Mouse (Mus musculus) c-Kit-positive CD71-positive TER-119-negative erythroid progenitor cells, embryonic 14.5 days (primary cell): Measurements from ENCODE around the gene Fahd1.

Experiments used
- DNase-seq: peaks from one replicate; pipeline ENCODE4 v3.0.0-alpha.2; 2013; ENCODE audit warnings: low read depth

Fahd1 gene

DNA sequence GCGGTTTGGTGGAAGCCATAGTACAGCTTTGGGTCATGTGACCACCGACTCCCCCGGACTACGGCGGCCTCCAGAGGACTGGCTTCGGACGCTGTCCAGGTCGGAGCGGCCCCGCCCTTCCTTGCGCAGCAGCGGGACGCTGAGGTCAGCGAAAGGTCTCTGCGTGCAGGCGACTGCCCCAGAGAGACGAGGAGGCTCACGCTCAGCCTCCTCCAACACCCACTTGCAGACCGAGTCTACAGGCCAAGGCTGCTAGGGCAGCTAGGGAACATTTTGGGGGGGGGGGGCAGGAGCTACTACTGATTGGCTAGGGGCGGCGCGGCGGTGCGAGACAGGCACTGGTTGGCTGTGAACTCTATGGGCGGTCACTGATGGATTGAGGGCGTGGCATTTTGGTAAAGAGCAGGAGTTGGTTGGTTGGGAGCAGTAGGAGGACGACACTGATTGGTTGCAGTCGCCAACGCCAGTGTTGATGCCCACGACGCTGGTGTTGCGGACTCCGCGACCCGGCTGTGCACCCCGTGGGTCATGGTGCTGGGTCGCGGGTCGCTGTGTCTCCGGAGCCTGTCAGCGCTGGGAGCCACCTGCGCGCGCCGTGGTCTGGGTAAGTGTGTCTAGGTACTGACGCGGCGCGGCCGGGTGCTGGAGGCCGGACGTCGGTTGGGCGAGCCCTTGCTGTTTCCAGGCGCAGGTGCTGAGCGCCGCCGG is at the start of gene Fahd1:
Gene Fahd1 (minus strand): TSS at position 300 of the 708 bp plus-strand sequence.
- peak; percentile 97 for DNase-seq

DNA sequence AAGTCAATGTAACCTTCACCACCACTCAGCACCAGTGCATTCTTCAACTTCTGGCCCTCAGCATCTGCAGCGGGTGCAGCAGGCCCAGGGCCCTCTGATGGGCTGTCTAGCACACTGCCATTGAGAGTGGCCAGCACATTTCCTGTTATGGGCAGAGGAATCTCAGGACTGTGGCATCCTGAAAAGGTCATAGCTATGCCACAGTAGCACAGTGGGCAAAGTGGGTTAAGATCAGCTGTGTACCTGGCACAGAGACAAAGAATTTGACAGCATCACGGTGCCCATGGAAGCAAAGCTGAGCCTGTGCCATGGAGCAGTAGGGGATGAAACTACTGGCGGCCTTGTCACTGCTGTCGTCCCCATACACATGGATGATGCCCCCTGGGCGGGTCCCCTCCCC is 49.0 kb upstream of the Fahd1 start:
- DNase-seq: no peak

DNA sequence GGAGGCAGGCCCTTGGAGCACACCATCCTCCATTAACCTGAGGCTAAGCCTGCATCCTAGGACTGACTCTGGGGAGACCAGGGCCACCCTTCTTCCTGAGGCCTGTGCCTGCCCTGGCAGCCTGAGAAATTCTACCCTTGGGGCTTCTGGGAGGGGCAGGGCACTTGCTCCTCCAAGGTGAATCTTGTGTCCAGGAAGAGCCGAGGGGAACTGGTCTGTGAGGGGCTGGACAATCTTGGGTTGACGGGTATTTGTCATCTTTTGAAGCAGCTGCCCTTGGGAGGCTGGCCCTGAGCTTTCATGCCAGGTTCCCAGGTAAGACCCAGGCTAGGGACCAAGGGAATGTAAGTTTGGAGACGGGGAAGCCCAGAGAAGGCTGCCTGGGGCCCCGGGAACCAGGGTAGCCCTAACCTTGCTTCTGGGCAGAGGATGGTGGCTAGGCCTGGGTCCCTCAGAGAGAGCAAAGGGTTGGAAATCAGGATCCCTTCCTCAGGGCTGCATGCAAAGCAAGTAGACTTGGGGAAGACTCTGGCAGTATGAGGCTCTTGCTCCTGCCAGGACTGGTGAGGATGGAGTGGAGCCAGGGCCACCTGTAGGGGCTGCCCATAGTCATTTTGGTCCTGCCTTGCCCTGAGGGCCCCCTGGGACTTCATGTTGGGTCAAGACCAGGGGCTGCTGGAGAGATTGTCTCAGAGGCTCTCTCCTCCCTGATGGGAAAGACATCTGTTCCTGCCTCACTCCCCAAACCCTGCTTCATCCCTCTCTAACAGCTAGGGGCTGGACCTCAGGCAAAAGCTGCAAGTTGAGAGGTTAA is 48.1 kb upstream of the Fahd1 start:
- no peak for DNase-seq

DNA sequence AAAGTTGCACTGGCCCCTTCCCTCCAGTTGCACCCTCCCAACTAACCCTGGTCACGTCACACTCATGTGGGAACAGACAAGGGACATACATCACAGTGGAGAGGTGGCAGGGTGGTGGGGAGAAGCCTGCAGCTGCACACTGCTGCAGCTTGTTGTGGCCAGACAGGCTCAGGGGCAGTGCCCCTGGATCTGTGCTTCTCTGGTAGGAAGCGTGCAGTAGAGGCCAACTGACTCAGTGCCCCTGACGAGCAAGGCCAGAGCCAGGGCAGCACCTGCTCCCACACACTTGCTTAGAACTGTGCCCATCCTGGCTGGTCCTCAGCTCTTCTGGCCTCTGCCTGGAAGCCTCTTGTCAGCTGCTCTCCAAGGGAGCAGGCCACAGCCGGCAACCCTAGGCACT is 47.4 kb upstream of the Fahd1 start:
- no peak for DNase-seq

DNA sequence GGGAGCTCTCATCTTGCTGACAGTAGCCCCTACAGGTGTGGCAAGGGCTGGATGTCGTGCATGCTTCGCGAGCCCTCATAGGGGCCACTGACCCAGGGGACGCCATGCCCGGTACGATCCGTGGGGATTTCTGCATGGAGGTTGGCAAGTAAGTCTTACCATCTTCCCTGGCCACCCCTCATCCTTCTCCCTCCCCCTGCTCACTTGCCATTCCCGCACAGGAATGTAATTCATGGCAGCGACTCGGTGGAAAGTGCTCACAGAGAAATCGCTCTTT is 46.8 kb upstream of the Fahd1 start:
- no peak for DNase-seq

DNA sequence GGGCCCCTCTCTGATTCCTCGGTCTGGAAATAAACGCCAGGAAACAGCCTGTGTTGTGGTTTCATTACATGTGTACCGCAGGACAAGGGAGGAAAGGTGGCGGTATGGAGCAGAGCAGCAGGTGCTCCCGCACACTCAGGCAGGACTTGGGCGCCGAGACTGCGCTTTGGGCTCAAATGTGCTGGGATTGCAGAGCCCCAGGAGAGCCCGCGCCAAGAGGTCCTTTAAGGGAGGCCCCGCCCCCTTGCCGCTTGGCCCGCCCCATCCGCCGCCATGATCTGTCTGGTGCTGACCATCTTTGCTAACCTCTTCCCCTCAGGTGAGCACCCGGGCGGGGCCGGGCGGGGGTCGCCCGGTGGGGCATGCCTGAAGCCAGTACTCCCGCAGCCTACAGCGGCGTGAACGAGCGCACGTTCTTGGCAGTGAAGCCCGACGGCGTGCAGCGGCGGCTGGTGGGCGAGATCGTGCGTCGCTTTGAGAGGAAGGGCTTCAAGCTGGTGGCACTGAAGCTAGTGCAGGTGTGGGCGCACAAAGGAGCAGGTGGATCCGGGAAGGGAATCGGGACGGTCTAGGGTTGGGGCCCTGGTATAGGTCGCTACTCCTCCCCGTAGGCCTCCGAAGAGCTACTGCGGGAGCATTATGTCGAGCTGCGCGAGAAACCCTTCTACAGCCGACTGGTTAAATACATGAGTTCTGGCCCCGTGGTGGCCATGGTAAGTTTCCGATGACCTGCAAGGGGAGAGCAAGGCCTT is 46.3 kb upstream of the Fahd1 start, which contains the start of gene Nme3:
Gene Nme3 (plus strand): TSS at position 260 of the 752 bp plus-strand sequence.
- DNase-seq: peak; percentile 76

DNA sequence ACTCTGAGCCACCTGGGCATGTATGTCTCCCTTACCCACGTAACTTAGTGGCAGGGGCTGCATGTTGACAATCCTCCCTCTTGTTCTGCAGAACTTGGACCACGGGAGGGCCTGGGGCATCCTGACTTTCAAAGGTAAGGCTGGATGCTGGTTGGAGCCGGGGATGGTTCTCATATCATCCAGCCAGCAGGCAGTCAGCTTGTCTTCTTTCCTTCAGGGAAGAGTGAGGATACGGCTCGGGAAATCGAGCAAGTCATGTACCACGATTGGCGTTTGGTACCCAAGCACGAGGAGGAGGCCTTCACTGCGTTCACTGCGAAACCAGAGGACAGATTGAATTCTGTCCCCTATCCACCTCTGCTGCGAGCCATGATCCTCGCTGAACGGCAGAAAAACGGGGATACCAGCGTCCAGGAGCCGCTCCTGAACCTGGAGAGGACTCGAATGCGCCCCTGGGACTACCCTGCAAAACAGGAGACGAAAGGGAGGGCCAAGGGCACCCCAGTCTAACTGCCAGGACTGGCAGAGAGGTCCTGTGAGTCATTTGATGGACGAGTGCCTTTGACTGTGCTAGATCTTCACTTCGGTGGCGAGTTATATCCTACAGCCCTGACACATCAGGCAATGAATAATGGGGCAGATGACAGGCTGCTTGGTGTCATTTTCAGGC is 45.5 kb upstream of the Fahd1 start:
- DNase-seq: peak; percentile 24

DNA sequence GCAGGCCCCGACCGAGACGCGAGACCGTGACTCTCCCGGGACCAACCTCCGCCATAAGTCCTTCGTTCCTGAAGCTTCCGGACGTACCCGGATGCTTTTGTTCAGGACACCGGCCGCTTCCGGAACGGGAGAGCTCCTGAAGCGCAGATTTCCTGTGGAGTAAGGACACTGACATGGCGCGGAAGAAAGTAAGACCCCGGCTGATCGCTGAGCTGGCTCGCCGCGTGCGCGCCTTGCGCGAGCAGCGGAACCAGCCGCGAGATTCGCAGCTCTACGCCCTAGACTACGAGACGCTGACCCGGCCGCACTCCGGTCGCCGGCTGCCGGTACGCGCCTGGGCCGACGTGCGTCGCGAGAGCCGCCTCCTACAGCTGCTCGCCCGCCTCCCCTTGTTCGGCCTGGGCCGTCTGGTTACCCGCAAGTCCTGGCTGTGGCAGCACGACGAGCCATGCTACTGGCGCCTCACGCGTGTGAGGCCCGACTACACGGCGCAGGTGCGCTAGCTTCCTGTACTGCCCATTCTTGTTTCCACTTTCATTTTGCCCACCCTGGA is 44.9 kb upstream of the Fahd1 start, which contains the start of the genes Eme2 and Mrps34:
Gene Eme2 (minus strand): TSS at position 93 of the 553 bp plus-strand sequence.
Gene Mrps34 (plus strand): TSS at position 122 of the 553 bp plus-strand sequence.
- peak; percentile 86 for DNase-seq

DNA sequence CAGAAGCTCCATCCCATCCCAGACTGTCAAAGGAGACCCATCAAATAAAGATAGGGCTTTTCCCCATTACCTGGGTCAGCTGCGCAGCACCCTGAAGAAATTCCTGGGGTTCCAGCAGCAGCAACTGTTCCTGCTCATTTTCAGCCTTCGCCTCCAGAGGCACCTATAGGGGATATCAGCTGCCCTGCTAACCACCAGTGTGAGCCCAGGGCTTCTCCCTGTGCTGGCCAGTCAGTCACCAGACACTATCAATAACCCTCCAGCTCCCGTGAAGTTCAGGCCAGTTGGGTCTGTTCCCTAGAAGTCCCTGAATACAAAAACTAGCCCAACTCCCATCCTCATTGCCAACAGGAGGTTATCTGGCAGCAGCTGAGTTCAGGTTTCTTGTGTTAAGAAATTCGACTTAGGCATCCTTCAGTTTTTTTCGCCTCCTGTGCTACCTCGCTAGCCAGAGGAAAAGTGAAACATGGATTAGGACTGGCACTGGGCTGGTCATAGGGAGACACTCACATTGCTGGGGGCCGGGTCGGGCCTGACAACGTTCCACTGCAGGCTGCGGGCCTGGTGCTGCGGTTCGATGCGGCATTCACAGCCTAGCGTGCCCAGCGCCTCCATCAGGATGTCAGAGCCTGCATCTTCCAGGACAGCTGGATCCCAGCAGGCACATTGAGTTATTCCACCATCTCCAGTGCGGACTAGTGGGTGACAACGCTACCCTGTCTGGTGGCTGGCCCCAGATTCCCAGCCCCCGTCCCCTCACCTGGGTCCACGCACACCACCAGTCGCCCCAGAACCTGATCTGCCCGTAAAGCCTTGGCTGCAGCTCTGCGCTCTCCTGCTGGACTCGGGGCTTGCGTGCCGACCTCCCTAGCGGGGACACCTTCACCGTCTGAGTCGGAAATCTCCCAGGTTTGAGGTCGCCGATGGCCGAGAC is 44.2 kb upstream of the Fahd1 start:
- DNase-seq: peak; percentile 25

DNA sequence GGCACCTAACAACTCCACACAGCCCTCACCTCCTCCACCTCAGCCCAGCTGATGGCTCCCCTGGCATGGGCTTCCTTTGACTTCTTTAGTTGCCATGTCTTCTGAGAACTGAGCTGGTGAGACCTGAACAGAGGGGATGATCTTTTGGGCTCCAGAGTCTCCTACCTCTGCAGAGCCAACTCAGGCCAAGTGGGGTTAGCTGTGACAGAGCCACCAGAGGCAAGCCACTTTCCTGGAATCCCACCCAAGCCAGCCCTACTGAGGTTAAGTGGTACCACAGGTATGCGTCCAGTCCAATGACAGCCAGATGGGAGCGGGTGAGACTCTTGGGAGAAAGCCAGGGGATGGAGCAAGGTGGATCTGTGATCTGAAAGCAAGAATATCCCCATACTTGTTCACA is 43.1 kb upstream of the Fahd1 start:
- DNase-seq: no peak

DNA sequence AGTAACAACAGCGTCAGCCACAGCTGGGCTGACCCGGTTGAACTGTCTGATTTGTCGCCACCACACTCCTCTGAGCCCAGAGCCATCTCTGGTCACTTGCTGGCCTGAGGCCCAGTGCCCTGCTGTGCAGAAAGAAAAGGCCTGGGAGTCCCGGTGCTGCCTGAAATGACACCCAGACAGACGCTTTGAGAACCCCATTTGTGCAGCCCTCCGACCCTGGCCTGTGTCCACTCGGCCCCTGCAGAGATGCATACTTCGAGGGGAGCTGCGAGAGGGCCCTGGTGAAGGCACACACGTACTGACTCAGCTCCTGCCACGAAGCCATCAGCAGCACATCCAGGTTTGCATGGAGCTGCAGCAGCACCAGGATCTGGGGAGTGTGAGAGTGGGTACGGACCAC is 42.6 kb upstream of the Fahd1 start:
- DNase-seq: no peak

DNA sequence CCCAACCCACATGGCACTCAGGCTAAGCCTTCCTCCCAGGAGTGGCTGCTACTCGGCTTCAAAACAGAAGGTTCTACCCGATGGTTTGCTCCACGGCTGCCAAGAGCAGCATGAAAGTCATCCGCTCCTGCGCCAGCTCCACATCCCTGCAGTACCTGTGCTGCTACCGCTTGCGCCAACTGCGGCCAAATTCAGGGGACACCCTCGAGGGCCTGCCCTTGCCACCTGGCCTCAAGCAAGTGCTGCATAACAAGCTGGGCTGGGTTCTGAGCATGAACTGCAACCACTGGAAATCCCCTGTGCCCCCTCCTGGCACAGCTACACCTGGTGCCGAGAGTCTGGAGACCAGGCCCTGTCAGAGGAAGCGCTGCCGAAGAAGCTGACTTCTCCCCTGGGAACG is 41.2 kb upstream of the Fahd1 start:
- DNase-seq: no peak

DNA sequence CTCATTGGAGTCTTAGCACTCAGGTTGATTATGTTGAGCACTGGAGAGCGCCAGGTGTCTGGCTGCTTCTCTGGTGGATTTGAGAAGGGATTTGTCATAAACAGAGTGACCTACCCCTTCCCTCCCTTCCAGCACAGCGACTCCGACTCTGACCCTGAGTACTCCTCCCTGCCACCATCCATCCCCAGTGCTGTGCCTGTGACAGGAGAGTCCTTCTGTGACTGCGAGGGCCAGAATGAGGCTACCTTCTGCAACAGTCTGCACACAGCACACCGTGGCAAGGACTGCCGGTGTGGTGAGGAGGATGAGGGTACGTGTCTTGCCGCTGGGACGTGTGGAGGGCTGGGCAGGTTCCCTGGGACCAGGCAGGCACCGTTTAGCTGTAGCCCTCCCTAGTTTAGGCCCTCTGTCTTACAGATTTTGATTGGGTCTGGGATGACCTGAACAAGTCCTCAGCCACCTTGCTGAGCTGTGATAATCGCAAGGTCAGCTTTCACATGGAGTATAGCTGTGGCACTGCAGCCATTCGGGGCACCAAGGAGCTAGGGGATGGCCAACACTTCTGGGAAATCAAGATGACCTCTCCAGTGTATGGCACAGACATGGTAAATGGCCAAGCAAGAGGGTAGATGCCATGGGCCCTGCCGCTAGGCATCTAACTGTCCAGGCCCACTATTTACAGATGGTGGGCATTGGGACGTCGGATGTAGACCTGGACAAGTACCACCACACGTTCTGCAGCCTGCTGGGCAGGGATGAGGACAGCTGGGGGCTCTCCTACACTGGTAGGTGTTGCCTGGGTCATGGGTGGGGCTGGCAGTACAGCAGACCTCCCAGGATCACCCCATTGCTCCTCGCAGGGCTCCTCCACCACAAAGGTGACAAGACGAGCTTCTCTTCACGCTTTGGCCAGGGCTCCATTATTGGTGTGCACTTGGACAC is 40.3 kb upstream of the Fahd1 start:
- no peak for DNase-seq

DNA sequence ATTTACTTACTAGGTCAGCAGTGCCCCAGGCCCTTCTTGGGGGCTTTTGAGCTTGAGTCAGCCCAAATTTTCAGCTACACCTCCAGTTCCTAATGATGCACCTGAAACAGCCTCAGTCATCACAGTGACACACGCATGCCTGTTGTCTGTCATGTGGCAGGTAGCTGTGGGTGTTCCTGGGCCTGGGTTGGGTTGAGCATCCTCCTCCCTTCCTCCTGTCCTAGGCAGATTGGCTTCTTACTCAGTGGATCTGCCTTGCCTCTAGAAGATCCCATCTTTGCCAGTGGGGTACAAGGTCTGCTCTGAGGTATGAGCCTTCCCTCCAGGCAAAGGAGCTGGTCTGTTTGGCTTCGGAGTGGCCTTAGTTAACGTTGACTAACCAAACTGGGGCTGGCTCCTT is 38.7 kb upstream of the Fahd1 start:
- DNase-seq: no peak

DNA sequence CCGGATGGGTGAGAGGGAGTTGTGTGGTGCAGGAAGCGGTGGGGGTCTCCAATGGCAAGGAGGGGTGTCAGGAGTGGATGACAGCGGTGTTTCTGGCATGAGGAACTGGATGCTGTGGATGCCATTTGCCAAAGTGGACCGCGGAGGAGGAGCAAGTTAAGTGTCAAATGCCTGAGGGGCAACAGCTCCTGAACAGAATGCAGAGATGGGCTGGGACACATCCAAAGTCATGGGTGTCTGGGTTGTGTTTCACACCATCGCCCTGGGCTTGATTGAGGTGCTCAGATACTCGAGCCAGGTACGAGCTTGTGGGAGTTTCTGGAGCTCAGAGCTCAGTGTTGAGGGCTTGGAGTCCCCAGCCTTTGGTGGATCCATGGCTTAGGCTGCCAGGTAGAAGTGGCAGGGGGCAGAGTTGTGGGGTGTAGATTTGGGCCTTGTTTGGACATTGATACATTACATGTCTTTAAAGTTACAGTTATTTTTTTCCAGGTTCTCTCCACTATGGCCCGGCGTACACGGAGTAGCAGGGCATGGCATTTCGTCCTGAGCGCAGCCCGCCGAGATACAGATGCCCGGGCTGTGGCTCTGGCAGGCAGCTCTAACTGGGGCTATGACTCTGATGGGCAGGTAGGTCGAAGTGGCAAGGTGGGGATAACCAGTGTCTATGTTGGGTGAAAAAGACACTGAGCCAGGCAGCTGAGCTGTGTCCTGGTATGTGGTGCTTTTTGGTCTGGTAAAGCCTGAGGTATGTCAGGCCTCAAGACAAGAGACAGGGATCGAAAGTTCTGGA is 37.3 kb upstream of the Fahd1 start:
- no peak for DNase-seq

DNA sequence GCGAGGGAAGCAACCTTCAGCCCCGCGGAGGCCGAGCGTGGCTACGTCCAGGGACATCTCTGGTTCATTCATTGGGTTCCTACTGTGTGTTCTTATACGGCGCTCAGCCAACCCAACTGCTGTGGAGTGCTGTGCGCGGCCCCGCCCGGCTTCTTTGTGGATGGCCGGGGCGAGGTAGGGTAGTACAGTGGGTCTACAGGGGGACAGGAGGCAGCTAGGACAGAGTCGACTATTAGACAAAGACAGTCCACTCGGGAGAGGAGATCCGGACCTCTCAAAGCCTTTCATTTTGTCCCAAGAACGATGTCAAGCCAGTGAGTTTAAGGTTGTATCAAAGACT is 36.7 kb upstream of the Fahd1 start:
- DNase-seq: no peak

DNA sequence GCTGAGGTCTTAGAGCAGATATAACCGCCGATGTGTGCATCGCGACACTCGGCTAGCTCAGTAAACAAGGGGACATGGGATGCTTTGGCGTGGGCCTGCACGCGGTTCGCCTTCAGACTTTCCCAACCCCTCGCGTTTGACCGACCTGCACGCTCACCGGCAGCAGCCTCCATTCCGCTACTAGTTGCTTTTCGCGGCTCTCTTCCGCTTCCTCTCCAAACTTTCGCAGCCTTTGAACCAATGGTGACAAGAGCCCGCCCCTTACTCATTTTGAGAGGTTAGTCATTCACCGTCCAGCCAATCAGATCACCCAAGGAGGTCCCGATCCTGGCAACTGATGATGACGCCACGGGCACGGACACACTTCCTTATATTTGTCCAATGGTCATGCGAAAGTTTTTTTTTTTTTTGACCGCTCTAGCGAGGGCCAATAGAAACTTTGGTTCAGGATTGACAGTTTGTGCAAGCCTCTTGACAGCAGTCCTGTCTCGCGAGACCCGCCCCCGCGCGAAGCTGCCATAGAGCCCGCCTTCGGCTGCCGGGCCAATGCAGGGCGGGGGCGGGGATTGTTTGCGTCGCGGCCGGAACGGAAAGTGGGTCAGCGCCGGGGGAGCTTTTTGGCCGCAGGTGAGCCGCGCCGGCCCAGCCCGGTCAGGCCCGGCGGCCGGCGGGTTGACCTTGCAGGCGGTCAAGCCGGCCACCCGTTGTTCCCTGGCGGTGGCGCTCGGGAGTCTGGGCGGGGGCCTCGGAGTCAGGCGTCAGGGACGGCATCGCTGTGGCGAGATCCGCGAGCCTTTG is 36.2 kb upstream of the Fahd1 start, which contains the start of the genes Nubp2 and Spsb3:
Gene Nubp2 (minus strand): TSS at position 216 of the 798 bp plus-strand sequence.
Gene Spsb3 (plus strand): TSS at position 510 of the 798 bp plus-strand sequence.
- DNase-seq: peak; percentile 98
